Mouse (Mus musculus) limb, embryonic 12.5 days (tissue): ENCODE results near the gene Gm43738. TPM values are rescaled to one million over a fixed set of nuclear protein-coding genes. Genes with fewer than 3 reads are reported as not detected.
A peak's percentile ranks its signal among the peaks of the same experiment; 100 is the strongest.
"Not testable (repeated sequence)": the region's sequence is repeated elsewhere in the genome, so short reads cannot be mapped to it uniquely, and the experiment has no call there.

Experiments
- ATAC-seq: fragments of 200-750 bp; cut with Nextera tagmentation; 2 replicates; pipeline ENCODE4 v1.8.0; 2017; ENCODE audit warnings: low read depth, moderate TSS enrichment; ENCODE audit not compliant: insufficient number of reproducible peaks, insufficient read depth, low FRiP score, low TSS enrichment
- H3K27ac ChIP-seq: fragments of 300-500 bp; sonication (generic); 2 replicates; pipeline ENCODE4 v1.5.1; 2016; ENCODE audit warnings: mild to moderate bottlenecking, moderate library complexity
- H3K27me3 ChIP-seq: fragments of 300-500 bp; sonication (generic); 2 replicates; pipeline ENCODE4 v1.6.1; 2016; ENCODE audit warnings: mild to moderate bottlenecking, moderate library complexity
- H3K36me3 ChIP-seq: fragments of 300-500 bp; sonication (generic); 2 replicates; pipeline ENCODE4 v1.6.1; 2016; ENCODE audit warnings: mild to moderate bottlenecking, moderate library complexity
- H3K4me1 ChIP-seq: fragments of 300-500 bp; sonication (generic); replicated peaks from 2 replicates; pipeline ENCODE4 v1.6.1; 2016
- H3K4me2 ChIP-seq: fragments of 300-500 bp; sonication (generic); 2 replicates; pipeline ENCODE4 v1.6.1; 2016; ENCODE audit warnings: mild to moderate bottlenecking, moderate library complexity
- H3K4me3 ChIP-seq: fragments of 300-500 bp; sonication (generic); replicated peaks from 2 replicates; pipeline ENCODE4 v1.5.1; 2016; ENCODE audit warnings: mild to moderate bottlenecking
- H3K9ac ChIP-seq: fragments of 300-500 bp; sonication (generic); replicated peaks from 2 replicates; pipeline ENCODE4 v1.6.1; 2016; ENCODE audit warnings: mild to moderate bottlenecking, moderate library complexity
- H3K9me3 ChIP-seq: fragments of 300-500 bp; sonication (generic); 2 replicates; pipeline ENCODE4 v1.6.1; 2016; ENCODE audit warnings: mild to moderate bottlenecking, moderate library complexity
- WGBS: fragments of 180-500 bp; shearing (Covaris S2); methylation state at CpG from one replicate; pipeline ENCODE4 v1.1.7; 2016; 5-methylcytosine and 5-hydroxymethylcytosine counted together
- polyA plus RNA-seq: library from polyadenylated mRNA; unstranded; fragments of >200 nt; fragmentation: Nextera tagmentation; extraction: Ambion mirVana; gene quantifications from 2 replicates; pipeline ENCODE4 v1.2.1, GENCODE M21; 2016

Gm43738 gene
- polyA plus RNA-seq, 1 experiment from 2014 or later = 0.14 TPM

- H3K9ac ChIP-seq = peak overlapping the region; percentile 34; the same call in 1 of the 2 replicates
- H3K27ac ChIP-seq = peak overlapping the region; percentile 72
- H3K9me3 ChIP-seq = no peaks in the 10 kb centered on the region
- 25% methylated on average over 21 of the region's 21 CpGs for WGBS
- no peak for ATAC-seq
- peaks cover 37% of the 10 kb centered on the region for H3K4me1 ChIP-seq
- H3K4me2 ChIP-seq = peak overlapping the region; percentile 100
- peak overlapping the region; percentile 5 for H3K4me3 ChIP-seq
- peaks cover 18% of the 10 kb centered on the region for H3K36me3 ChIP-seq
- H3K27me3 ChIP-seq = peaks cover 31% of the 10 kb centered on the region
These were observed 13.4 kb downstream of the Gm43738 start for GRCm38 (mm10) chr3:89087338-89088110.

- Histone ChIP-seq H3K9ac (no peak overlapping the region), H3K36me3 (peaks cover 38% of the 10 kb centered on the region), H3K9me3 (no peaks in the 10 kb centered on the region), H3K4me3 (no peak overlapping the region), H3K27me3 (peaks cover 17% of the 10 kb centered on the region), H3K27ac (no peak overlapping the region), H3K4me2 (no peak overlapping the region), H3K4me1 (peaks cover 27% of the 10 kb centered on the region)
- 83% methylated on average over 12 of the region's 12 CpGs for WGBS
- no peak for ATAC-seq
These were observed 16.2 kb downstream of the Gm43738 start for GRCm38 (mm10) chr3:89084654-89085190.

GRCm38 (mm10) chr3:89084133-89084532 lies 16.8 kb downstream of the Gm43738 start:
- 84% methylated on average over 2 of the region's 2 CpGs for WGBS
- peaks cover 15% of the 10 kb centered on the region for H3K27me3 ChIP-seq
- no peak overlapping the region for H3K9ac ChIP-seq
- peaks cover 44% of the 10 kb centered on the region for H3K36me3 ChIP-seq
- no peak overlapping the region for H3K4me3 ChIP-seq
- no peak overlapping the region for H3K27ac ChIP-seq
- H3K4me1 ChIP-seq = peaks cover 21% of the 10 kb centered on the region
- no peak for ATAC-seq
- H3K9me3 ChIP-seq = no peaks in the 10 kb centered on the region
- H3K4me2 ChIP-seq = no peak overlapping the region

- not testable (repeated sequence) for H3K27me3 ChIP-seq, H3K9me3 ChIP-seq, H3K4me1 ChIP-seq, H3K4me2 ChIP-seq, ATAC-seq, H3K9ac ChIP-seq, H3K4me3 ChIP-seq, H3K27ac ChIP-seq
- peaks cover 57% of the 10 kb centered on the region for H3K36me3 ChIP-seq
These were observed 18.6 kb downstream of the Gm43738 start for GRCm38 (mm10) chr3:89082287-89082686.

GRCm38 (mm10) chr3:89077383-89077782 lies 23.5 kb downstream of the Gm43738 start:
- no peaks in the 10 kb centered on the region for H3K4me1 ChIP-seq
- WGBS = 90% methylated on average over 9 of the region's 9 CpGs
- no peak overlapping the region for H3K27ac ChIP-seq
- no peak overlapping the region for H3K9ac ChIP-seq
- H3K36me3 ChIP-seq = peaks cover 93% of the 10 kb centered on the region
- no peak for ATAC-seq
- H3K9me3 ChIP-seq = no peaks in the 10 kb centered on the region
- H3K27me3 ChIP-seq = no peaks in the 10 kb centered on the region
- no peak overlapping the region for H3K4me3 ChIP-seq
- no peak overlapping the region for H3K4me2 ChIP-seq

GRCm38 (mm10) chr3:89067265-89067664 lies 33.6 kb downstream of the Gm43738 start:
- no peak overlapping the region for H3K4me3 ChIP-seq
- H3K4me2 ChIP-seq = no peak overlapping the region
- ATAC-seq = no peak
- H3K4me1 ChIP-seq = no peaks in the 10 kb centered on the region
- no peaks in the 10 kb centered on the region for H3K27me3 ChIP-seq
- H3K9ac ChIP-seq = no peak overlapping the region
- no peak overlapping the region for H3K27ac ChIP-seq
- H3K9me3 ChIP-seq = no peaks in the 10 kb centered on the region
- H3K36me3 ChIP-seq = peaks cover 96% of the 10 kb centered on the region

- no peak overlapping the region for H3K4me2 ChIP-seq
- WGBS = 90% methylated on average over 3 of the region's 3 CpGs
- H3K36me3 ChIP-seq = peaks cover 98% of the 10 kb centered on the region
- H3K9me3 ChIP-seq = no peaks in the 10 kb centered on the region
- H3K4me3 ChIP-seq = no peak overlapping the region
- no peak overlapping the region for H3K27ac ChIP-seq
- H3K4me1 ChIP-seq = no peaks in the 10 kb centered on the region
- H3K9ac ChIP-seq = no peak overlapping the region
- H3K27me3 ChIP-seq = no peaks in the 10 kb centered on the region
- ATAC-seq = no peak
These were observed 39.2 kb downstream of the Gm43738 start for GRCm38 (mm10) chr3:89061696-89062095.

- Histone ChIP-seq H3K9me3 (no peaks in the 10 kb centered on the region), H3K9ac (no peak overlapping the region), H3K4me2 (no peak overlapping the region), H3K36me3 (peaks cover 98% of the 10 kb centered on the region), H3K4me1 (no peaks in the 10 kb centered on the region), H3K27me3 (no peaks in the 10 kb centered on the region), H3K27ac (no peak overlapping the region), H3K4me3 (no peak overlapping the region)
- ATAC-seq = no peak
- 83% methylated on average over 3 of the region's 3 CpGs for WGBS
These were observed 42.1 kb downstream of the Gm43738 start for GRCm38 (mm10) chr3:89058783-89059182.

- no peaks in the 10 kb centered on the region for H3K4me1 ChIP-seq
- 95% methylated on average over 9 of the region's 9 CpGs for WGBS
- peaks cover 98% of the 10 kb centered on the region for H3K36me3 ChIP-seq
- no peak for ATAC-seq
- H3K9ac ChIP-seq = no peak overlapping the region
- H3K27ac ChIP-seq = no peak overlapping the region
- no peaks in the 10 kb centered on the region for H3K27me3 ChIP-seq
- no peaks in the 10 kb centered on the region for H3K9me3 ChIP-seq
- H3K4me2 ChIP-seq = no peak overlapping the region
- H3K4me3 ChIP-seq = no peak overlapping the region
These were observed 42.5 kb downstream of the Gm43738 start for GRCm38 (mm10) chr3:89058361-89058760.

GRCm38 (mm10) chr3:89043359-89043758 lies 57.5 kb downstream of the Gm43738 start:
- peaks cover 86% of the 10 kb centered on the region for H3K36me3 ChIP-seq
- no peak for ATAC-seq

More at GRCm38 (mm10) chr3:89043359-89043758, 57.5 kb downstream of the Gm43738 start:
- Histone ChIP-seq H3K9ac (no peak overlapping the region), H3K4me3 (no peak overlapping the region), H3K27me3 (no peaks in the 10 kb centered on the region), H3K9me3 (no peaks in the 10 kb centered on the region), H3K27ac (no peak overlapping the region), H3K4me2 (no peak overlapping the region), H3K4me1 (no peaks in the 10 kb centered on the region)
- WGBS = 89% methylated on average over 4 of the region's 4 CpGs
